Mouse (Mus musculus) embryonic facial prominence, embryonic 12.5 days (tissue): ENCODE data around the gene Arhgap44. TPM values are rescaled to one million over a fixed set of nuclear protein-coding genes. Genes with fewer than 3 reads are reported as not detected.

Source experiments
- ATAC-seq: fragments of 200-750 bp; cut with Nextera tagmentation; 2 replicates; pipeline ENCODE4 v1.8.0; 2017; ENCODE audit not compliant: insufficient number of reproducible peaks, insufficient read depth, low FRiP score, low TSS enrichment
- H3K27ac ChIP-seq: fragments of 300-500 bp; sonication (generic); 2 replicates; pipeline ENCODE4 v1.5.1; 2016; ENCODE audit warnings: mild to moderate bottlenecking
- H3K27me3 ChIP-seq: fragments of 300-500 bp; sonication (generic); 2 replicates; pipeline ENCODE4 v1.6.1; 2016; ENCODE audit warnings: mild to moderate bottlenecking, moderate library complexity
- H3K36me3 ChIP-seq: fragments of 300-500 bp; sonication (generic); 2 replicates; pipeline ENCODE4 v1.6.1; 2016; ENCODE audit warnings: mild to moderate bottlenecking
- H3K4me1 ChIP-seq: fragments of 300-500 bp; sonication (generic); 2 replicates; pipeline ENCODE4 v1.6.1; 2016
- H3K4me2 ChIP-seq: fragments of 300-500 bp; sonication (generic); replicated peaks from 2 replicates; pipeline ENCODE4 v1.6.1; 2016; ENCODE audit warnings: mild to moderate bottlenecking, moderate library complexity
- H3K4me3 ChIP-seq: fragments of 300-500 bp; sonication (generic); 2 replicates; pipeline ENCODE4 v1.5.1; 2016; ENCODE audit warnings: mild to moderate bottlenecking
- H3K9ac ChIP-seq: fragments of 300-500 bp; sonication (generic); 2 replicates; pipeline ENCODE4 v1.6.1; 2016; ENCODE audit warnings: mild to moderate bottlenecking, moderate library complexity
- H3K9me3 ChIP-seq: fragments of 300-500 bp; sonication (generic); 2 replicates; pipeline ENCODE4 v1.6.1; 2016; ENCODE audit warnings: mild to moderate bottlenecking, moderate library complexity
- WGBS: fragments of 180-500 bp; shearing (Covaris S2); methylation state at CpG from one replicate; pipeline ENCODE4 v1.1.7; 2016; 5-methylcytosine and 5-hydroxymethylcytosine counted together
- polyA plus RNA-seq: library from polyadenylated mRNA; unstranded; fragments of >200 nt; fragmentation: Nextera tagmentation; extraction: Ambion mirVana; gene quantifications from 2 replicates; pipeline ENCODE4 v1.2.1, GENCODE M21; 2016

The Arhgap44 gene
- polyA plus RNA-seq, 1 experiment from 2014 or later, result 5.6 TPM

- Histone ChIP-seq H3K4me3 (no peak overlapping the region), H3K9me3 (no peaks in the 10 kb centered on the region), H3K36me3 (peaks cover 90% of the 10 kb centered on the region), H3K27me3 (no peaks in the 10 kb centered on the region), H3K4me2 (no peak overlapping the region), H3K27ac (no peak overlapping the region), H3K4me1 (no peaks in the 10 kb centered on the region), H3K9ac (no peak overlapping the region)
- ATAC-seq, result no peak
- 92% methylated on average over 3 of the region's 3 CpGs for WGBS
Observed at GRCm38 (mm10) chr11:64998439-64998838, 164.3 kb downstream of the Arhgap44 start.

GRCm38 (mm10) chr11:64988556-64988955 is 174.2 kb downstream of the Arhgap44 start:
- Histone ChIP-seq H3K36me3 (peaks cover 83% of the 10 kb centered on the region), H3K4me1 (no peaks in the 10 kb centered on the region), H3K4me2 (no peak overlapping the region), H3K9ac (no peak overlapping the region), H3K27ac (no peak overlapping the region), H3K4me3 (no peak overlapping the region), H3K27me3 (no peaks in the 10 kb centered on the region), H3K9me3 (no peaks in the 10 kb centered on the region)
- WGBS, result 80% methylated on average over 2 of the region's 2 CpGs
- no peak for ATAC-seq

GRCm38 (mm10) chr11:64979489-64979845 is 183.3 kb downstream of the Arhgap44 start:
- ATAC-seq, result no peak
- Histone ChIP-seq H3K27me3 (peaks cover 5% of the 10 kb centered on the region; the same call in 1 of the 2 replicates), H3K9ac (peak overlapping the region; percentile 87), H3K36me3 (peaks cover 32% of the 10 kb centered on the region), H3K4me1 (peaks cover 14% of the 10 kb centered on the region), H3K9me3 (no peaks in the 10 kb centered on the region), H3K27ac (no peak overlapping the region), H3K4me2 (peak overlapping the region; percentile 85), H3K4me3 (peak overlapping the region; percentile 96)
- 9% methylated on average over 9 of the region's 9 CpGs for WGBS

- H3K9me3 ChIP-seq, result no peaks in the 10 kb centered on the region
- peak within 1 kb of the TSS; percentile 96 for H3K4me3 ChIP-seq
- peaks cover 5% of the 10 kb centered on the region; the same call in 1 of the 2 replicates for H3K27me3 ChIP-seq
- WGBS, result under 1% methylated on average over 65 of the region's 65 CpGs
- no peak within 1 kb of the TSS for H3K27ac ChIP-seq
- H3K36me3 ChIP-seq, result peaks cover 26% of the 10 kb centered on the region
- peak within 1 kb of the TSS; percentile 87 for H3K9ac ChIP-seq
- ATAC-seq, result peak; percentile 99
- H3K4me2 ChIP-seq, result peak within 1 kb of the TSS; percentile 85
- peaks cover 14% of the 10 kb centered on the region for H3K4me1 ChIP-seq
Observed at GRCm38 (mm10) chr11:64978720-64979488, 183.9 kb downstream of the Arhgap44 start, which contains the start of gene Elac2. Gene Elac2 (plus strand): TSS chr11:64979038.

- Histone ChIP-seq H3K4me2 (no peak overlapping the region), H3K27ac (no peak overlapping the region), H3K36me3 (no peaks in the 10 kb centered on the region), H3K4me3 (no peak overlapping the region), H3K27me3 (peaks cover 5% of the 10 kb centered on the region; the same call in 1 of the 2 replicates), H3K4me1 (peaks cover 12% of the 10 kb centered on the region; the same call in 1 of the 2 replicates), H3K9ac (no peak overlapping the region), H3K9me3 (no peaks in the 10 kb centered on the region)
- WGBS, result 79% methylated on average over 2 of the region's 2 CpGs
- no peak for ATAC-seq
Observed at GRCm38 (mm10) chr11:64972418-64972817, 190.3 kb downstream of the Arhgap44 start.

- WGBS, result 76% methylated on average over 3 of the region's 3 CpGs
- no peak for ATAC-seq
- Histone ChIP-seq H3K36me3 (no peaks in the 10 kb centered on the region), H3K4me1 (peaks cover 12% of the 10 kb centered on the region; the same call in 1 of the 2 replicates), H3K4me2 (no peak overlapping the region), H3K9ac (no peak overlapping the region), H3K9me3 (no peaks in the 10 kb centered on the region), H3K27ac (no peak overlapping the region), H3K4me3 (no peak overlapping the region), H3K27me3 (peaks cover 5% of the 10 kb centered on the region; the same call in 1 of the 2 replicates)
Observed at GRCm38 (mm10) chr11:64971471-64971988, 191.2 kb downstream of the Arhgap44 start.

GRCm38 (mm10) chr11:64968939-64969342 is 193.8 kb downstream of the Arhgap44 start:
- Histone ChIP-seq H3K9me3 (no peaks in the 10 kb centered on the region), H3K27me3 (no peaks in the 10 kb centered on the region), H3K27ac (no peak overlapping the region), H3K4me1 (peaks cover 18% of the 10 kb centered on the region; the same call in 1 of the 2 replicates), H3K9ac (no peak overlapping the region), H3K4me3 (no peak overlapping the region), H3K36me3 (no peaks in the 10 kb centered on the region), H3K4me2 (no peak overlapping the region)
- 0 out of 2 replicates have a peak, but pooled peaks have one; percentile 47 for ATAC-seq
- 38% methylated on average over 4 of the region's 4 CpGs for WGBS

- peaks cover 18% of the 10 kb centered on the region; the same call in 1 of the 2 replicates for H3K4me1 ChIP-seq
- no peak overlapping the region for H3K4me3 ChIP-seq
- no peak overlapping the region for H3K9ac ChIP-seq
- H3K36me3 ChIP-seq, result no peaks in the 10 kb centered on the region
- 3% methylated on average over 3 of the region's 3 CpGs for WGBS
- no peaks in the 10 kb centered on the region for H3K9me3 ChIP-seq
- ATAC-seq, result peak; percentile 82
- no peaks in the 10 kb centered on the region for H3K27me3 ChIP-seq
- H3K4me2 ChIP-seq, result no peak overlapping the region
- H3K27ac ChIP-seq, result peak overlapping the region; percentile 57; the same call in 1 of the 2 replicates
Observed at GRCm38 (mm10) chr11:64968507-64968906, 194.3 kb downstream of the Arhgap44 start.

- no peak overlapping the region for H3K4me2 ChIP-seq
- no peak for ATAC-seq
- H3K4me3 ChIP-seq, result no peak overlapping the region
- no peak overlapping the region for H3K9ac ChIP-seq
- H3K4me1 ChIP-seq, result peaks cover 10% of the 10 kb centered on the region
- H3K9me3 ChIP-seq, result no peaks in the 10 kb centered on the region
- H3K27ac ChIP-seq, result no peak overlapping the region
- no peaks in the 10 kb centered on the region for H3K27me3 ChIP-seq
- no peaks in the 10 kb centered on the region for H3K36me3 ChIP-seq
- WGBS, result 89% methylated on average over 2 of the region's 2 CpGs
Observed at GRCm38 (mm10) chr11:64962629-64963028, 200.1 kb downstream of the Arhgap44 start.

- Histone ChIP-seq H3K27ac (peak overlapping the region; percentile 50), H3K9me3 (no peaks in the 10 kb centered on the region), H3K9ac (no peak overlapping the region; the same call in 1 of the 2 replicates), H3K4me3 (no peak overlapping the region), H3K27me3 (no peaks in the 10 kb centered on the region), H3K4me2 (peak overlapping the region; percentile 40), H3K4me1 (peaks cover 19% of the 10 kb centered on the region), H3K36me3 (no peaks in the 10 kb centered on the region)
- ATAC-seq, result 0 out of 2 replicates have a peak, but pooled peaks have one; percentile 41
- 1% methylated on average over 16 of the region's 16 CpGs for WGBS
Observed at GRCm38 (mm10) chr11:64956962-64957729, 205.6 kb downstream of the Arhgap44 start.
